Comparison of ENCODE assay signal across 7 mouse cellular contexts in the genomic region with DNA sequence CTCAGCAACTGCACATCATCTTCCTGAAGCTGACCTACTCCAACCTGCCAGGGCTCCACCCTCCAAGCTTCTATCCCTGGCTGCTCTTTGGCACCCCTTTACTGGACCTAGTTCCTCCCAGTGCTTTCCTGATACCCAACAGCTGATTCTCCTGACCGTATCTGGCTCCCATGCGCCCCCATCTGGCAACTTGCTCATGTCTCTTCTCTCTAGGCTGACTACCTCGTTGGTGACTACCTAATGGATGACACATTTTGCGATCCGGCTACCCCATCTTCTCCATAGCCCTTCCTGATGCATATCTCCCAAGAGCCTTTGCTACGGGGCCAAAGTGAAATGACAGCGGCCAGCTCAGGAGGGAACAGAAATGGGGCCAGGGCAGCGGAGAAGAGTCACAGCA. TPM values are rescaled to one million over a fixed set of nuclear protein-coding genes. Genes with fewer than 3 reads are reported as not detected.
A peak's percentile ranks its signal among the peaks of the same experiment; 100 is the strongest.
DNase-seq lines count a peak whose midpoint lies in the region; ATAC-seq and TF ChIP-seq lines count a peak whose summit lies in the region.

No protein-coding gene starts in this region.

- peaks cover 0 to 2% of the 10 kb centered on the region in 2 experiments; a peak in 1 of 4 replicates for H3K4me1 ChIP-seq in ES-E14 (ENCODE audit: control insufficient read depth in 2 of 2, insufficient read depth in 2 of 2, low read length in 2 of 2, poor library complexity in 1 of 2)
- no peaks in the 10 kb centered on the region for H3K4me1 ChIP-seq in embryonic facial prominence, embryonic 14.5 days (ENCODE audit: control insufficient read depth, insufficient read depth, low read length)

- 85% methylated on average over 8 of the region's 8 CpGs for WGBS in embryonic facial prominence, embryonic 14.5 days

- no peak overlapping the region for H3K4me2 ChIP-seq in embryonic facial prominence, embryonic 14.5 days (ENCODE audit: low read depth, low read length)

- H3K9me3 ChIP-seq in ES-E14 (ENCODE audit: control insufficient read depth, insufficient read depth, low read depth, low read length): no peaks in the 10 kb centered on the region
- H3K9me3 ChIP-seq in embryonic facial prominence, embryonic 14.5 days (ENCODE audit: control insufficient read depth, low read length): no peaks in the 10 kb centered on the region

- no peak overlapping the region for H3K9ac ChIP-seq in ES-E14 (ENCODE audit: insufficient read depth, low read depth, low read length, poor library complexity, severe bottlenecking)
- no peak overlapping the region for H3K9ac ChIP-seq in embryonic facial prominence, embryonic 14.5 days (ENCODE audit: low read depth, low read length)

- H3K4me3 ChIP-seq in ES-E14 (ENCODE audit: insufficient read depth in 1 of 2, low read depth in 1 of 2, low read length in 2 of 2, poor library complexity in 1 of 2, severe bottlenecking in 1 of 2): no peak overlapping the region
- H3K4me3 ChIP-seq in embryonic facial prominence, embryonic 14.5 days (ENCODE audit: low read depth, low read length): no peak overlapping the region
- H3K4me3 ChIP-seq in left cerebral cortex, adult 2 months: no peak overlapping the region

- peak; percentile 60 for DNase-seq in kidney, adult 18-20 months
- DNase-seq in kidney, adult 11 months: no peak
- DNase-seq in B cell, adult 2 months: peak; percentile 64 to 69
- DNase-seq in ES-E14 (ENCODE audit: low read depth, low spot score): peak; percentile 24
- peak; percentile 19 for DNase-seq in embryonic facial prominence, embryonic 14.5 days (ENCODE audit: low spot score)
- DNase-seq in left cerebral cortex, adult 2 months (ENCODE audit: extremely low spot score in 1 of 2, low spot score in 2 of 2): peak; percentile 37 to 42
- DNase-seq in right cerebral cortex, postnatal 4 days: peak; percentile 48

- no peak for ATAC-seq in embryonic facial prominence, embryonic 14.5 days (ENCODE audit: low read depth)

- no peaks in the 10 kb centered on the region for H3K27me3 ChIP-seq in embryonic facial prominence, embryonic 14.5 days (replicated peaks; ENCODE audit: control insufficient read depth, insufficient read depth, low read length)

- in situ Hi-C loops in ES-E14 (cut with MboI; ENCODE audit: low sequenced_read_pairs in 2 of 2, unreplicated experiment in 2 of 2): no loop called here

- TF ChIP-seq CTCF in left cerebral cortex, adult 2 months (IDR thresholded peaks at IDR 0.05): peak; percentile 49

- H3K27ac ChIP-seq in ES-E14 (ENCODE audit: insufficient read depth, low read depth, low read length, poor library complexity, severe bottlenecking): no peak overlapping the region
- no peak overlapping the region for H3K27ac ChIP-seq in embryonic facial prominence, embryonic 14.5 days (replicated peaks; ENCODE audit: low read depth, low read length)
- no peak overlapping the region for H3K27ac ChIP-seq in left cerebral cortex, adult 2 months

- intact Hi-C loops in left cerebral cortex, adult 2 months (cut with DNase I): loop anchor here (2.0 to 10.0 kb wide), 3 partner anchors 164 to 442 kb away; no protein-coding TSS in a partner anchor

- peaks cover 58% of the 10 kb centered on the region for H3K36me3 ChIP-seq in ES-E14 (ENCODE audit: control insufficient read depth, insufficient read depth, low read length, poor library complexity, severe bottlenecking)
- peaks cover 86% of the 10 kb centered on the region for H3K36me3 ChIP-seq in embryonic facial prominence, embryonic 14.5 days (ENCODE audit: control insufficient read depth, insufficient read depth, low read length)

TF ChIP-seq in ES-E14, 5 proteins besides CTCF, POLR2A, EP300 and RAD21:
- TF ChIP-seq CHD2 (IDR thresholded peaks at IDR 0.05; ENCODE audit: low read depth, low read length) (no peak), MAFK (IDR thresholded peaks at IDR 0.05; ENCODE audit: insufficient read depth, low read depth, low read length) (no peak), ZNF384 (IDR thresholded peaks at IDR 0.05; ENCODE audit: low read depth, low read length) (no peak), ZC3H11A (IDR thresholded peaks at IDR 0.05; ENCODE audit: borderline replicate concordance, low read depth, low read length) (no peak), HCFC1 (IDR thresholded peaks at IDR 0.05; ENCODE audit: borderline replicate concordance, insufficient read depth, low read length) (no peak)

RNA-seq across cellular contexts. Expression of a gene that starts 22.3 kb away (rescaled TPM):
- total RNA-seq in ES-E14 (2012; rRNA removed): 191 and 236 TPM in 2 replicates
- 336 and 353 TPM in 2 replicates for polyA plus RNA-seq in embryonic facial prominence, embryonic 14.5 days (2014; fragmentation: Nextera tagmentation; extraction: Ambion mirVana)
- 10 to 100 TPM; 47.0 to 47.4 TPM for total RNA-seq in left cerebral cortex, adult 2 months (2021)
